Mouse (Mus musculus): ENCODE data around the gene B4galt5. TPM values are rescaled to one million over a fixed set of nuclear protein-coding genes. Genes with fewer than 3 reads are reported as not detected.

Gene B4galt5
- total RNA-seq, 2 experiments from 2014 or later: 40.0 to 41.0 TPM

DNA sequence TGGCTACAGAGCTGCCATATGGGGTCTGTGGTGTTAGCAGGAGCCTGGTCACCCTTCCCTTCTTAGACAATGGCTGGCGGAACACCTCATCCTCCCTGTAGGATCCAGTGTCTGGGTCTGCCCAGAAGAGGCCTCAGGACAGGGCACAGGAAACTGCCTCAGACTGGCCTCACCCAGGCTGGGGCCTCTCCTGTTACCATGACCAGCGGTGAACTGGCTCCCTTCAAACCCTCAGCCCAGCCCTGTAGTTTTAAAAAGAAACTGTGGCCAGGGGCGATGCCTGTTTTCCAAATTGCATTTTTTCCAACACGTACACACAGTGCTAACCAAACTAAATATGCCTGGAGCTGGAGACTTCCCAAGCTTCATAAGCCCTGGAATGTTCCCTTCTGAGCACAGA lies 87.9 kb downstream of the B4galt5 start:
- DNase-seq (ENCODE audit: low spot score in 2 of 2): no peak

DNA sequence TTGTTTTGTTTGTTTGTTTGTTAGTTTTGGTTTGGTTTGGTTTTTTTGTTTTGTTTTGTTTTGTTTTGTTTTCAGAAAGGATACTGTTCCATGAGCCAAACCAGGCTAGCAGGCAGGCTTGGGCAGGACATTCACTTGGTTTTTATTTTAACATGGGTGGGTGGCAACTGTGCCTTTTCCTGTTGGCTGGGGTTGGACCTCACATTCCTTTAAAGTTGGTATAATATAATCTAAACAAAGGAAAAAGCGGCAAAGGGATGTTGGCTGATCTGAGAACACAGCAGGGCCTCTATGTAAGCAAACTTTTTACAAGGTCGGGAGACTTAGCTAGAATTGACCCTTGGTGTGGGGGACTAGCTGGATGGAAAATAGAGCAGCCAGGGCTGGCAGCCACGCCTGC lies 91.2 kb downstream of the B4galt5 start:
- DNase-seq (ENCODE audit: low spot score in 2 of 2): no peak

- DNase-seq (ENCODE audit: low spot score in 2 of 2): no peak
Observed at GRCm38 (mm10) chr2:167254808-167255207, 94.2 kb downstream of the B4galt5 start.

DNA sequence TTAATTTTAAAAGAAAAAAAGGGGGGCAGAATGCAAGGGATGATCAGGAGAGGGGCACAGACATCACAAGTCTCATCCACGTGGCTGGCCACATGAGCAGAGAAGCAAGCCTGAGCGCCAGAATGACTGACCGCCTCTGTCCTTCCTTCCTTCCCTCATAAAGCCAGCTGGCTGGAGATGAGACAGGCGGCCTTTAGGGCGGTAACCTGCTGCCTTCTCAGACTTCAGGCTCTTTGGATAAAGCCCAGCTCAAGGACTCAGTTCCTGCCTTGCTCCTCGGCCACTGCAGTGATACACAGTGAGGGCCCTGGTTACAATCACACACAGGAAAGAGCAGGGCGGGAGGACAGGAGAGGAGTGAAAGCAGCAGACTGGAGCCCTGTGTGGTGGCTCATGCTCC lies 94.8 kb downstream of the B4galt5 start:
- DNase-seq (ENCODE audit: low spot score in 2 of 2): peak in 1 of 2 experiments; percentile 56

GRCm38 (mm10) chr2:167253476-167253875 lies 95.5 kb downstream of the B4galt5 start:
- no peak for DNase-seq (ENCODE audit: low spot score in 2 of 2)

GRCm38 (mm10) chr2:167252057-167252687 lies 96.8 kb downstream of the B4galt5 start:
- no peak for DNase-seq (ENCODE audit: low spot score in 2 of 2)

DNA sequence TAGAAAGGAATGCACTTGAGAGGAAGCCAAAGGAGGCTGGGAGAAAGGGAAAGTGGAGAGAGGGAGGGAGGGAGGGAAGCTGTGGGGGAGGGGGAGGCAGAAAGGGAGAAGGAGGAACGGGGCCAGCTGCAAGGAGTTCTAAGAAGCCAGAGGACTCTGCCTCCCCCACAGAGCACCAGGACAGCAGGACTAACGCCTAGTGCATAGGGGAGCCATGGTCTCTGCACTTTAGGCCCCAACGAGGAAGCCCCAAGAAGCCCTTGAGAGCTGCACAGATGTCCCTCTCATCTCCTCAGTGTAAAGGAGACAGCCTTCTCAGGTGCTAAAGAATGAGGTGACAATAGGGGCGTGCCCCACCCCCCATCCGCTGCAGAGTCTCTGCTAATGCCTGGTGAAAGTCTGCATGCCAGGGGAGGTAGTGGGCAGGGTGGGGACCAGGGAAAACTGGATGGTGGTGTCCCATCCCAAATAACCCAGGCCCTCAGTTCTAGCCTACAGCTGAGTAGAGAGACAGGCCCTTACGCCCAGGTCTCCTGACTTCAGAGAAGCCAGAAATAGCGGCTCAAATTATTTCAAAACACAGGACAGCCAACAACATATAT lies 98.1 kb downstream of the B4galt5 start:
- DNase-seq (ENCODE audit: low spot score in 2 of 2): peak in 1 of 2 experiments; percentile 65

GRCm38 (mm10) chr2:167250003-167250735 lies 98.8 kb downstream of the B4galt5 start:
- no peak for DNase-seq (ENCODE audit: low spot score in 2 of 2)

GRCm38 (mm10) chr2:167249591-167249990 lies 99.4 kb downstream of the B4galt5 start:
- no peak for DNase-seq (ENCODE audit: low spot score in 2 of 2)

Other genes with a start within 250 kb of the B4galt5 start
- 10 to 100 TPM; 38.0 to 42.7 TPM for gene Kcnb1, start 159.0 kb downstream of the B4galt5 start, total RNA-seq (2021)
- 10 to 100 TPM; 26.8 to 27.1 TPM for gene Ptgis, start 108.6 kb downstream of the B4galt5 start, total RNA-seq (2021)
- gene Slc9a8, start 72.5 kb upstream of the B4galt5 start, total RNA-seq (2021): 10 to 100 TPM; 28.4 to 32.3 TPM
- gene Rnf114, start 143.5 kb upstream of the B4galt5 start, total RNA-seq (2021): 10 to 100 TPM; 22.6 to 23.3 TPM
- 10 to 100 TPM; 16.2 to 19.5 TPM for gene Spata2, start 143.7 kb upstream of the B4galt5 start, total RNA-seq (2021)
- 1 to 10 TPM; 6.3 to 7.0 TPM for gene Snai1, start 189.0 kb upstream of the B4galt5 start, total RNA-seq (2021)